Mouse (Mus musculus) liver, embryonic 14.5 days (tissue): ENCODE data around the gene Amotl1.

Experiments used
- CTCF ChIP-seq: IDR thresholded peaks from 2 replicates; pipeline ENCODE4 v1.5.1; 2016; ENCODE audit warnings: antibody characterized with exemption, low read depth, control low read depth
- EP300 ChIP-seq: IDR thresholded peaks from 2 replicates; pipeline ENCODE4 v1.6.1; 2016; ENCODE audit warnings: antibody characterized with exemption, low read depth

DNA sequence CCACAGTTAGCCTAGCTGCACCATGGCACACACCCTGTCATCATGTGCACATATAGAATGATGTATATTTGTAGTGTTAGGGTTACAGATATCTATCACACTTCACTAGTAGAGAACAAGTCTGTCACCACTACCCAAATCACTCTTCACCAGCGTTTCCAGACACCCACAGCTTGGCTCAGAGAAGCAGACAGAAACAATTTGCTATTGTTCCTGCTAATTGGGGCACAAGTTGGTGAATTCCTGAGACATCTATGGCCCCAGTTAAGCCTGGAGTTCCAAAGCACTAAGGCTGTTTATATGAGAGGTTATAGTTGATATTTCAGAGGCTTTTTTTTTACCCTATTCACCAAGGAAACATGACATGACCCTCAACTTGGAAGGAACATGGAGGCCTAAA, 127.6 kb downstream of the Amotl1 start:
- no peak for TF ChIP-seq EP300
- TF ChIP-seq CTCF, result no peak
